Mouse (Mus musculus) liver, embryonic 14.5 days (tissue): ENCODE measurements at regions not wholly inside any gene's neighbourhood (a gene's known extent, or its start where the extent isn't known, plus 50 kb on each side); places are given as distances from the start of the nearest gene placed in this dataset.

Experiments
- CTCF ChIP-seq: IDR thresholded peaks from 2 replicates; pipeline ENCODE4 v1.5.1; 2016; ENCODE audit warnings: antibody characterized with exemption, low read depth, control low read depth
- EP300 ChIP-seq: IDR thresholded peaks from 2 replicates; pipeline ENCODE4 v1.6.1; 2016; ENCODE audit warnings: antibody characterized with exemption, low read depth

DNA sequence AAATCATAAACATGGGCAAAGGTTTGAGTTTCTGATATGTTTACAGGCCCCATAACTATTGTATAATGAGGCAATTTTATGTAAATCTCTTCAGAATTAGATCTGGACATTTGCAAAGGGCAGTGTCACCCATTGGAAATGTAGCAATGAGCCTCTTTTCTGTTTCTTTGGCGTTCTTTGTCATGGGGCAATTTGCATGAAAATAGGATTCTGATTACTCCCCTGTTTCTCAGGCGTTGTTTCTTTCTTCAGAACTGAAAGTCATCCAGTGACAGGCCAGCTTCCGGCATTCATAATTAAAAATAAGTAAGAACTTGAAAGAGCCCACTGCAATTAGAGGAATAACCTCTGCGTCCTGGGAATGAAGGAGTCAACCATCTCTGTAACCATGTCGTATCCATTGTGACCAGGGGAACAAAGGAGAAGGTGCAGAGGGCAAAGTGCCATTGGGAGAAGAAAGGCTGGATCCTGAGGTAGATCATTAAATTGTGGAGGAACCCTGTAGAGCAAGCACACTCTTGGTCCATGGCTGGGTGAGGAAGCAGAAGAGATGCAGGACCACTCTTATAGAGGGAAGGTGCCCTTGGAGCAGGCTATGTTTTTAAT is 690.8 kb upstream of the Tenm4 start:
- TF ChIP-seq CTCF (no peak), EP300 (no peak)
